Mouse (Mus musculus) lung, postnatal 0 days (tissue): ENCODE measurements around the gene Cd82.

Experiments
- CTCF ChIP-seq: IDR thresholded peaks from 2 replicates; pipeline ENCODE4 v1.5.1; 2016; ENCODE audit warnings: antibody characterized with exemption, mild to moderate bottlenecking
- EP300 ChIP-seq: IDR thresholded peaks from 2 replicates; pipeline ENCODE4 v1.6.1; 2016; ENCODE audit warnings: antibody characterized with exemption, mild to moderate bottlenecking, control low read depth

DNA sequence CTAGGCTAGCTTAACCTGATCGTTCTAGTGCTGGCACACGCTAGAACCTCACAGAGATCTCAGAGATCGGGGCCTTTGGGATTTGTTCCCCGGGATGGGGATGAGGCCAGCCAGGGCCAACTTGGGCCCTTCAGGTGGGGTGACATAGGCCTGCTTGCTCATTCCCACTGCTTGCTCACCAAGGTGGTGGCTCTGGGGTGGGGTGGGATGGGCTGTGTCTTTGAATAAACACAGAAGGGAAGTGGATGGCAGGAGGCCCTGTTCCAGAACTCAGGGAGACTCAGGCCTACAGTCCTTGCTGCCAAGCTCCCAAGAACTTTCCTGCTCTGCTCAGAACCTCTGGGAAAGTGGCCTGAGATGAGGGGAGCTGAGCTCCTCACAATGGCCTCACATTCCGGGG is 31.9 kb downstream of the Cd82 start:
- no peak for TF ChIP-seq CTCF
- no peak for TF ChIP-seq EP300
